Mouse (Mus musculus): ENCODE measurements around the gene Cops7a. TPM values are rescaled to one million over a fixed set of nuclear protein-coding genes. Genes with fewer than 3 reads are reported as not detected.

Gene Cops7a
- polyA plus RNA-seq, 1 experiment, result 199 TPM

- Histone ChIP-seq H3K27ac (ENCODE audit: control insufficient read depth, insufficient read depth, low read length) (no peak overlapping the region), H3K4me1 (replicated peaks; ENCODE audit: control insufficient read depth, insufficient read depth, low read length) (peaks cover 5% of the 10 kb centered on the region; the same call in 1 of the 2 replicates), H3K4me3 (ENCODE audit: control insufficient read depth, insufficient read depth, low read length) (no peak overlapping the region), H3K36me3 (ENCODE audit: control insufficient read depth, insufficient read depth, low read length) (no peaks in the 10 kb centered on the region), H3K27me3 (ENCODE audit: control insufficient read depth, insufficient read depth, low read length) (peaks cover 2% of the 10 kb centered on the region; the same call in 1 of the 2 replicates)
- TF ChIP-seq CTCF (IDR thresholded peaks at IDR 0.05; ENCODE audit: borderline replicate concordance, control insufficient read depth, extremely low read depth, insufficient read depth, low read length, poor library complexity) (no peak), POLR2A (IDR thresholded peaks at IDR 0.05; ENCODE audit: control insufficient read depth, extremely low read depth, insufficient read depth, low read length, poor library complexity) (no peak)
- DNase-seq, result no peak
- 49% methylated on average over 3 of the region's 3 CpGs for WGBS
Measured at GRCm38 (mm10) chr6:125003706-125004105, 38.4 kb upstream of the Cops7a start.

- peaks cover 13% of the 10 kb centered on the region; the same call in 1 of the 2 replicates for H3K27me3 ChIP-seq (ENCODE audit: control insufficient read depth, insufficient read depth, low read length)
- no peak for TF ChIP-seq CTCF (IDR thresholded peaks at IDR 0.05; ENCODE audit: borderline replicate concordance, control insufficient read depth, extremely low read depth, insufficient read depth, low read length, poor library complexity)
- TF ChIP-seq POLR2A (IDR thresholded peaks at IDR 0.05; ENCODE audit: control insufficient read depth, extremely low read depth, insufficient read depth, low read length, poor library complexity), result no peak
- DNase-seq, result no peak
- WGBS, result 51% methylated on average over 10 of the region's 10 CpGs
- no peak overlapping the region for H3K4me3 ChIP-seq (ENCODE audit: control insufficient read depth, insufficient read depth, low read length)
- peaks cover 23% of the 10 kb centered on the region for H3K4me1 ChIP-seq (replicated peaks; ENCODE audit: control insufficient read depth, insufficient read depth, low read length)
- H3K27ac ChIP-seq (ENCODE audit: control insufficient read depth, insufficient read depth, low read length), result no peak overlapping the region
- no peaks in the 10 kb centered on the region for H3K36me3 ChIP-seq (ENCODE audit: control insufficient read depth, insufficient read depth, low read length)
Measured at GRCm38 (mm10) chr6:124999546-124999945, 34.2 kb upstream of the Cops7a start.

DNA sequence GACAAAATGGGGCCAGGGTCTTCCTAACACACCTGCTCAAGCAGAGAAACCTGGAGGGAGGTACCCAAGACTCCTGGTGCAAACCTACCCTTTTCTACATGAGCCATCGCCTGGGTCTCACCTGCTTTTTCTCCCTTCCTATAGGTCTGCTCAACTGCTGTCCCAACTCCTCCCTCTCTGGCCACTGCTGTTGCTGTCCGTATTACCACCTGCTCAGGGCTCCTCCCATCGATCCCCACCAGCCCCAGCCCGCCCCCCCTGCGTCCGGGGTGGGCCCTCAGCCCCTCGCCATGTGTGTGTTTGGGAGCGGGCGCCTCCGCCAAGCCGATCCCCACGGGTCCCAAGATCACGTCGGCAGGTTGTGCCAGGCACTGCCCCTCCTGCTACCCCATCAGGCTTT lies 33.8 kb upstream of the Cops7a start:
- H3K4me3 ChIP-seq (ENCODE audit: control insufficient read depth, insufficient read depth, low read length), result no peak overlapping the region
- no peak for DNase-seq
- H3K27ac ChIP-seq (ENCODE audit: control insufficient read depth, insufficient read depth, low read length), result no peak overlapping the region
- H3K36me3 ChIP-seq (ENCODE audit: control insufficient read depth, insufficient read depth, low read length), result no peaks in the 10 kb centered on the region
- TF ChIP-seq POLR2A (IDR thresholded peaks at IDR 0.05; ENCODE audit: control insufficient read depth, extremely low read depth, insufficient read depth, low read length, poor library complexity), result no peak
- TF ChIP-seq CTCF (IDR thresholded peaks at IDR 0.05; ENCODE audit: borderline replicate concordance, control insufficient read depth, extremely low read depth, insufficient read depth, low read length, poor library complexity), result no peak
- 56% methylated on average over 14 of the region's 14 CpGs for WGBS
- peaks cover 23% of the 10 kb centered on the region for H3K4me1 ChIP-seq (replicated peaks; ENCODE audit: control insufficient read depth, insufficient read depth, low read length)
- peaks cover 13% of the 10 kb centered on the region; the same call in 1 of the 2 replicates for H3K27me3 ChIP-seq (ENCODE audit: control insufficient read depth, insufficient read depth, low read length)

GRCm38 (mm10) chr6:124998066-124998465 lies 32.7 kb upstream of the Cops7a start:
- 19% methylated on average over 8 of the region's 8 CpGs for WGBS
- TF ChIP-seq POLR2A (IDR thresholded peaks at IDR 0.05; ENCODE audit: control insufficient read depth, extremely low read depth, insufficient read depth, low read length, poor library complexity) (no peak), CTCF (IDR thresholded peaks at IDR 0.05; ENCODE audit: borderline replicate concordance, control insufficient read depth, extremely low read depth, insufficient read depth, low read length, poor library complexity) (no peak)
- peaks cover 23% of the 10 kb centered on the region for H3K4me1 ChIP-seq (replicated peaks; ENCODE audit: control insufficient read depth, insufficient read depth, low read length)
- H3K27ac ChIP-seq (ENCODE audit: control insufficient read depth, insufficient read depth, low read length), result no peak overlapping the region
- DNase-seq, result no peak
- H3K36me3 ChIP-seq (ENCODE audit: control insufficient read depth, insufficient read depth, low read length), result no peaks in the 10 kb centered on the region
- no peak overlapping the region for H3K4me3 ChIP-seq (ENCODE audit: control insufficient read depth, insufficient read depth, low read length)
- H3K27me3 ChIP-seq (ENCODE audit: control insufficient read depth, insufficient read depth, low read length), result peaks cover 15% of the 10 kb centered on the region; the same call in 1 of the 2 replicates

DNA sequence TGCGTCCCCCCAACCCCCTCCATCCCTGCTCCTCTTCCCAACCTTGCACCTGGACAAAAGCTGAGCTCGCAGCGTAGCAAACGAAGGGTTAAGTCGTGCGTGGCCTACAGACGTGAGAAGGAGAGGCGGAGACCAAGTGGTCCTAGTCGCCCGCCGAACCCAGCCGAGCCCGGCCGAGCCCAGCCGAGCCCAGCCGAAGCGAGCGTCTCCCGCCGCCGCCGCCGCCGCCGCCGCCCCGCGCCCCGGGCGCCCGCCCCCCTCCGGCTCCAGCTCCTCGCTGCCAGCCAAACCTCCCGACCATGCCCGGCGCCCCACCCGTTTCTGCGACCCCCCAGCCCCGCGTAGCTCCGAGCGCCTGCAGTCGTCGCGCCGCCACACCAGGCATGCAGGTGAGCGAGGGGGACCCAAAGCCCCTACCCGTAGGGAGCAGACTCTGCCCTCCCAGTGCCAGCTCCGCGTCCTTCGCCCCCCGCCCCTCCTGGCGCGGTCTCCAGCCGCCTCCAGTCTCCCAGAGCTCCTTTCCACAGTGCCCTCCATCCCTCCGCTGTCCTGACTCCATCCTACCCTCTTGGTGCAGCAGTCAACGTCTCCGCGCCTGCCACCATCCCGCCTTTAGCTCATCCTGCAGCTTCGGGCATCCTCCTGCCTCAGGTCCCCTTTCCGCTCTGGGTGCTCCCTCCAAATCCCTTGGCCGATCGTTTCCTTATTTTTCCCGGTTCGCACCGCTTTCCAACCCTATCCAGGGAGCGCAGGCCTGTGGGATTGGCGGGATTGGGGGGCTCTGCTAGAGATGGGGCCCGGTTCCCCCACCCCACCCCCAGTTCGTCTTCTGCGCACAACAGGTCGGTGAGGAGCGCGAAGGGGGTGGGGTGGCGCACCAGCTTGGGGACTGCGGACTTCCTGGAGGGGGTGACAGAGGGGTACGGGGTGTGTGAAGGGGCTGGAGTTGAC lies 31.5 kb upstream of the Cops7a start, which contains the start of gene Pianp:
Pianp (plus strand) TSS at position 144 of the 951 bp plus-strand sequence.
- DNase-seq, result peak; percentile 84
- H3K4me3 ChIP-seq (ENCODE audit: control insufficient read depth, insufficient read depth, low read length), result peak within 1 kb of the TSS; percentile 44
- TF ChIP-seq POLR2A (IDR thresholded peaks at IDR 0.05; ENCODE audit: control insufficient read depth, extremely low read depth, insufficient read depth, low read length, poor library complexity) (no peak), CTCF (IDR thresholded peaks at IDR 0.05; ENCODE audit: borderline replicate concordance, control insufficient read depth, extremely low read depth, insufficient read depth, low read length, poor library complexity) (no peak)
- H3K36me3 ChIP-seq (ENCODE audit: control insufficient read depth, insufficient read depth, low read length), result no peaks in the 10 kb centered on the region
- WGBS, result 2% methylated on average over 71 of the region's 78 CpGs
- H3K27me3 ChIP-seq (ENCODE audit: control insufficient read depth, insufficient read depth, low read length), result peaks cover 15% of the 10 kb centered on the region; the same call in 1 of the 2 replicates
- H3K4me1 ChIP-seq (replicated peaks; ENCODE audit: control insufficient read depth, insufficient read depth, low read length), result peaks cover 23% of the 10 kb centered on the region
- H3K27ac ChIP-seq (ENCODE audit: control insufficient read depth, insufficient read depth, low read length), result no peak within 1 kb of the TSS

- Histone ChIP-seq H3K4me3 (ENCODE audit: control insufficient read depth, insufficient read depth, low read length) (no peak overlapping the region), H3K27ac (ENCODE audit: control insufficient read depth, insufficient read depth, low read length) (no peak overlapping the region), H3K27me3 (ENCODE audit: control insufficient read depth, insufficient read depth, low read length) (peaks cover 15% of the 10 kb centered on the region; the same call in 1 of the 2 replicates), H3K4me1 (replicated peaks; ENCODE audit: control insufficient read depth, insufficient read depth, low read length) (peaks cover 23% of the 10 kb centered on the region), H3K36me3 (ENCODE audit: control insufficient read depth, insufficient read depth, low read length) (no peaks in the 10 kb centered on the region)
- DNase-seq, result no peak
- TF ChIP-seq POLR2A (IDR thresholded peaks at IDR 0.05; ENCODE audit: control insufficient read depth, extremely low read depth, insufficient read depth, low read length, poor library complexity), result no peak
- TF ChIP-seq CTCF (IDR thresholded peaks at IDR 0.05; ENCODE audit: borderline replicate concordance, control insufficient read depth, extremely low read depth, insufficient read depth, low read length, poor library complexity), result no peak
- 61% methylated on average over 8 of the region's 8 CpGs for WGBS
Measured at GRCm38 (mm10) chr6:124995831-124996403, 30.6 kb upstream of the Cops7a start.
